Mouse (Mus musculus): Measurements from ENCODE around the gene Foxd1. TPM values are rescaled to one million over a fixed set of nuclear protein-coding genes. Genes with fewer than 3 reads are reported as not detected.

The Foxd1 gene
- polyA plus RNA-seq, 1 experiment from 2014 or later: not detected

DNA sequence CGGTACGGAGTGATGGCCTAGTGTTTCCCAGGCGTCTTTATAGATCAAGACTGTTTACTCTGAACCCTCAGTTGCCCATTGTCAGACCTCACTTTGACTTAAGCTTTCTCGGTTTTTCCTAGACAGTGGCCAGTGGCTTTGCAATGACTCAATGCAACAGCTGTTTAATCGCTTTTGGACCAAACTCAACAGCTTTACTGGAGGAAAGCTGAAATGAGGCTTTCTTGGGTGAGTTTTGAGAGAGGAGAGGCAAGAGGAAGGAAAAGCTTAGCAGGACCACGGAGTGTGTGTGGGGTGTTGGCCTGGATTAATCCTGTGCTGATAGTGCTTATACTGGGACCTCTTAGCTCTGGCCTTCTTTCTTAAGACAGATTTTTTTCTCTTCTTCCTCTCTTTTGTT, 36.3 kb downstream of the Foxd1 start:
- Histone ChIP-seq H3K36me3 (ENCODE audit: control insufficient read depth, insufficient read depth) (no peaks in the 10 kb centered on the region), H3K4me2 (ENCODE audit: low read depth, low read length) (peak overlapping the region; percentile 71), H3K4me1 (ENCODE audit: control insufficient read depth, insufficient read depth, low read length) (peaks cover 11% of the 10 kb centered on the region), H3K4me3 (ENCODE audit: low read length) (peak overlapping the region; percentile 59), H3K27me3 (ENCODE audit: control insufficient read depth, insufficient read depth, low read length) (peaks cover 54% of the 10 kb centered on the region), H3K27ac (ENCODE audit: low read length) (no peak overlapping the region), H3K9me3 (replicated peaks; ENCODE audit: control insufficient read depth, low read length) (0 out of 2 replicates have a peak, but pooled peaks cover 3% of the 10 kb centered on the region), H3K9ac (ENCODE audit: low read length) (no peak overlapping the region)
- ATAC-seq (replicated peaks; ENCODE audit: extremely low read depth, insufficient read depth, low FRiP score): no peak
- WGBS: 30% methylated on average over 6 of the region's 6 CpGs

DNA sequence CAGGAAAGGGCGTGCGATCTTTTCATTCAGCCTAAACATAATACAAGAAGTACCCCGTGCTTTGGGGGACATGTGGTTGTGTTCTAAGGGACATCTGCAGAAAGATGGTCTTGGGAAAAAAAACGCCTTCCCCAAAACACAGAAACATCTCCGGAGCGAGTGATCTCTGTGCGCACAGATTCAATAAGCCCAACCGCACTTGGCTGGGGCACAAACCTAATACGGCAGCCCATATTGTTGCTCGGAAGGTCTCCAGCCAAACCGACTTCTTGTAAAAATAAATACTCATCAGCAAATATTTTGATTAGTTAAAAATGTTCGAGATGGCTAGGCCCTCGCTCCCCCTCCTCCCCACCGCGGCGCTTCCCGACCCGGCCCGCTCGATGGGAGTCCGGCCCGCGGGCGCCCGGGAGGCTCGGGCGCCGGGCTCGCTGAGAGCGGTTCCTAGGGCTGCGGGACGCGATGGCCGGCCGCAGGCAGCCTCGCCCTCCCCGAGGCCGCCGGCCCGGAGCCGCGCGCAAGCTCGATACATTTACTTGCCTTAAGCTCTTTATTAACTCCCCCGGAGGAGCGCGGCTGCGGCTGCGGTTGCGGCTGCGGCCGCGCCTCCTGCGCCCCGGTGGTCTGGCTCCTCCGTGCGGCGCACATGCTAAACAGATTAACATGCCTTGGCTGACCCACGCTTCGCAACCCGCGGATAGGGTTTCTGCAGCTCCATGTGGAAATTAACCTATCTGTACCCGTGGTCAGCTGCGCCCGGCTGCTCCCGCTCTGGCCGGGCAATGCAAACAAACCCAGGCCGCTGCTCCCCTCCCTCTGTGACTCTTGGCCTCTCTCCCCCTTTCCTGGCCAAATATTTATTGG, 37.0 kb downstream of the Foxd1 start:
- peaks cover 11% of the 10 kb centered on the region for H3K4me1 ChIP-seq (ENCODE audit: control insufficient read depth, insufficient read depth, low read length)
- peak overlapping the region; percentile 51; the same call in 1 of the 2 replicates for H3K9ac ChIP-seq (ENCODE audit: low read length)
- peaks cover 54% of the 10 kb centered on the region for H3K27me3 ChIP-seq (ENCODE audit: control insufficient read depth, insufficient read depth, low read length)
- H3K4me2 ChIP-seq (ENCODE audit: low read depth, low read length): peak overlapping the region; percentile 71
- H3K27ac ChIP-seq (ENCODE audit: low read length): no peak overlapping the region
- H3K36me3 ChIP-seq (ENCODE audit: control insufficient read depth, insufficient read depth): no peaks in the 10 kb centered on the region
- 2% methylated on average over 68 of the region's 68 CpGs for WGBS
- H3K9me3 ChIP-seq (replicated peaks; ENCODE audit: control insufficient read depth, low read length): 0 out of 2 replicates have a peak, but pooled peaks cover 3% of the 10 kb centered on the region
- H3K4me3 ChIP-seq (ENCODE audit: low read length): peak overlapping the region; percentile 59
- ATAC-seq (replicated peaks; ENCODE audit: extremely low read depth, insufficient read depth, low FRiP score): peak; percentile 72

DNA sequence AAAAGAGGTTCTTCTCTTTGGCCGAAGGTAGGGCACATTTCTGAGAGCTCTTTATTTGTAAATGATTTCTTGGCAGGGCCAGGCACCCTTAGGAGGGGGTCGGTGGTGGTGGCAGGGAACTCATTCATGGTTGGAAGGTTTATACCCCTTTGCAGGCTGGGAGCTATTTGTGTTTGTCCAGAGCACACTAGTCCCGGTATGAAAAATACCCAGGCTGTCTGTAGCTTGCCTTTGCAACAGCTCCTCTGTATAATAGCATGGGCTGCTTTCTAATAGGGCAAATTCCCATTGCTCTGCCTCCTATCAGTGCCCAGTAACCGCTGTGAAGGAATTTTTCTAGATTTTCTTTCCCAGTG, 37.6 kb downstream of the Foxd1 start:
- Histone ChIP-seq H3K9ac (ENCODE audit: low read length) (no peak overlapping the region), H3K4me2 (ENCODE audit: low read depth, low read length) (peak overlapping the region; percentile 71), H3K36me3 (ENCODE audit: control insufficient read depth, insufficient read depth) (no peaks in the 10 kb centered on the region), H3K27me3 (ENCODE audit: control insufficient read depth, insufficient read depth, low read length) (peaks cover 54% of the 10 kb centered on the region), H3K4me3 (ENCODE audit: low read length) (peak overlapping the region; percentile 59), H3K4me1 (ENCODE audit: control insufficient read depth, insufficient read depth, low read length) (peaks cover 11% of the 10 kb centered on the region), H3K27ac (ENCODE audit: low read length) (no peak overlapping the region), H3K9me3 (replicated peaks; ENCODE audit: control insufficient read depth, low read length) (no peaks in the 10 kb centered on the region)
- 11% methylated on average over 4 of the region's 4 CpGs for WGBS
- ATAC-seq (replicated peaks; ENCODE audit: extremely low read depth, insufficient read depth, low FRiP score): no peak

DNA sequence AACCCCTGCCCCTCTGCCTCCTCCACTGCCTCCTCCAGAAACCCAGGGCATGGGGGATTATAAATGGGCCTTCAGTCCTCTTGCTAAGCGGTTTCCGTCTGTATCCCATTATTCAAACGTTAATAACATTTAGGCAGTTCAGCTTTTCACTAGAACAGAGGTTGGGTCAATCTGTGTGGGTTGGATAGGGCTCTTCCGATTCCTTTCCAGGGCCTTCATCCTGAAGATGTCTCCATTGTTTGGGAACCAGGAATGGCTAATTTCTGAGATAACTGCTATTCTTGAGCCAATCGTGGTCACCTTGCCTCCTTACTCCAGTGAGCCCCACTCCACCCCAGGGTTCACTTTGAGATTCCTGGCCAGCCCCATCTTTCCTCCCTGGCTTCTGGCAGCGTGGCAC, 38.0 kb downstream of the Foxd1 start:
- no peak for ATAC-seq (replicated peaks; ENCODE audit: extremely low read depth, insufficient read depth, low FRiP score)
- Histone ChIP-seq H3K27ac (ENCODE audit: low read length) (no peak overlapping the region), H3K27me3 (ENCODE audit: control insufficient read depth, insufficient read depth, low read length) (peaks cover 54% of the 10 kb centered on the region), H3K9me3 (replicated peaks; ENCODE audit: control insufficient read depth, low read length) (no peaks in the 10 kb centered on the region), H3K4me2 (ENCODE audit: low read depth, low read length) (no peak overlapping the region), H3K4me1 (ENCODE audit: control insufficient read depth, insufficient read depth, low read length) (peaks cover 11% of the 10 kb centered on the region), H3K36me3 (ENCODE audit: control insufficient read depth, insufficient read depth) (no peaks in the 10 kb centered on the region), H3K4me3 (ENCODE audit: low read length) (no peak overlapping the region), H3K9ac (ENCODE audit: low read length) (no peak overlapping the region)
- 41% methylated on average over 6 of the region's 6 CpGs for WGBS

DNA sequence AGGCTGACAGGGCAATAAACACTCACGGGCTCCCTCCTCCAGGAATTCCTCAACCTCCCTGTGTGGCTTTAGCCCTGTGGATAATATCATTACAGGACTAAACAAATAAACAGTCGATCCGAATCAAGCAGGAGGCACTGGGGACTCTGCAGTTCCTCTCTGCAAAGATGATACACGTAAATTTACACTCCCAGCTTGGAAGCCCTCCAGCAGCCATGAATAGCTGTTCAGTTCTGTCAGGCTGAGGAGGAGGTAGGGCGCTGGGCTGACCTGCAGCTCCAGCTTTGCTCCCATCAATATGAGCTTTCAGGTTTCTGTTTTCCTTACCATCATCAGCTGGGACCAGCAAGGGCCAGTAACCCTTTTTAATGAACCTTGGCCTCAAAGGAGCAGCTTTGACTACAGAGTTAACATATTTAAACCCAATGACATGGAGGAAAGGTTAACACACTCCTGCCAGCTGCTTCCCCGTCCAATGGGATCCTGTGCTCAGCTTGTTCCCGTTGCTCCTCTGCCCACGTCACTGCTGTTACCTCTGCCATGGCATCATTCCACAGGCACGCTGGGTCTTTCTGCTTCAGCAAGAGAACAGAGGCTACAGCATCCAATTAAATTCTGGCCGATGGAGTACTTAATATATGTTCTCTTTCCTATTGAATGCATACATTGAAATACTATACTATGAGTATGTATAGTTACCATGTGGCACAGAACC, 39.5 kb downstream of the Foxd1 start:
- no peaks in the 10 kb centered on the region for H3K36me3 ChIP-seq (ENCODE audit: control insufficient read depth, insufficient read depth)
- peaks cover 11% of the 10 kb centered on the region for H3K4me1 ChIP-seq (ENCODE audit: control insufficient read depth, insufficient read depth, low read length)
- 29% methylated on average over 10 of the region's 10 CpGs for WGBS
- H3K9me3 ChIP-seq (replicated peaks; ENCODE audit: control insufficient read depth, low read length): no peaks in the 10 kb centered on the region
- peak overlapping the region; percentile 36 for H3K4me2 ChIP-seq (ENCODE audit: low read depth, low read length)
- peaks cover 49% of the 10 kb centered on the region for H3K27me3 ChIP-seq (ENCODE audit: control insufficient read depth, insufficient read depth, low read length)
- no peak for ATAC-seq (replicated peaks; ENCODE audit: extremely low read depth, insufficient read depth, low FRiP score)
- no peak overlapping the region for H3K27ac ChIP-seq (ENCODE audit: low read length)
- H3K4me3 ChIP-seq (ENCODE audit: low read length): no peak overlapping the region
- H3K9ac ChIP-seq (ENCODE audit: low read length): no peak overlapping the region

Other genes with a start within 250 kb of the Foxd1 start
- 10.3 and 13.6 TPM in 2 replicates for gene Arhgef28, start 147.8 kb upstream of the Foxd1 start, polyA plus RNA-seq (2015; fragmentation: Nextera tagmentation; extraction: Ambion mirVana)
- gene Utp15, start 91.2 kb upstream of the Foxd1 start, polyA plus RNA-seq (2015; fragmentation: Nextera tagmentation; extraction: Ambion mirVana): 15.7 and 17.2 TPM in 2 replicates
- 15.0 and 16.1 TPM in 2 replicates for gene Ankra2, start 91.2 kb upstream of the Foxd1 start, polyA plus RNA-seq (2015; fragmentation: Nextera tagmentation; extraction: Ambion mirVana)
- not detected in 2 replicates for gene Gm21976, start 74.4 kb upstream of the Foxd1 start, polyA plus RNA-seq (2015; fragmentation: Nextera tagmentation; extraction: Ambion mirVana)
- 361 and 369 TPM in 2 replicates for gene Btf3, start 37.2 kb upstream of the Foxd1 start, polyA plus RNA-seq (2015; fragmentation: Nextera tagmentation; extraction: Ambion mirVana)
- 0.76 and 1.9 TPM in 2 replicates for gene Gm10320, start 137.8 kb downstream of the Foxd1 start, polyA plus RNA-seq (2015; fragmentation: Nextera tagmentation; extraction: Ambion mirVana)

Data from heart, embryonic 16.5 days (tissue).